Mouse (Mus musculus) layer of hippocampus, adult 8-10 months (tissue): ENCODE results near the gene Snip1. TPM values are rescaled to one million over a fixed set of nuclear protein-coding genes. Genes with fewer than 3 reads are reported as not detected.

ENCODE experiments used
- DNase-seq, 2 experiments: peaks; one replicate each; pipeline ENCODE4 v3.0.0; 2022; ENCODE audit warnings: low spot score in 2 of 2
- total RNA-seq, 4 experiments: library from RNA; stranded (reverse); gene quantifications; 2 replicates each; pipeline ENCODE4 v1.2.4; 2022

Snip1 gene
- total RNA-seq, 4 experiments from 2014 or later = 14.1 to 16.4 (median 14.7) TPM

GRCm38 (mm10) chr4:125097412-125097811, 30.9 kb downstream of the Snip1 start:
- no peak for DNase-seq

DNA sequence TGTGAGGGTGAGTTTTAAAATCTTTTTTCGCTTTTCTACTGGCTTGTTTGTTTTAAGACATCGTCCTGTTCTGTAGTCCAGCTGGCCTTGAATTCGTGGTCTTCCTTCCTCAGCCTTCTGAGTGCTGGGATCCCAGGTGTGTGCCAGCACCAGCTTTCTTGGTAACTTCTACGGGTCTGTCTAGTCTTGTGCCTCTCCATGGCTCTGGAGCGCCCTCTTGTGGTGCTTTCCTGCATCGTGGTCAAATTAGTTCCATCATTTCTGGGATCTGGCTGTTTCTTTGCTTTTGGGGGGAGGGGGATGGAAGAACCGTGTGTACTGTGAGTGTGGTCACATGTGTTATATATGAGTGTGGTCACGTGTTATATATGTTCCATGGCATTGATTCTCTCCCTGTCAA, 33.0 kb downstream of the Snip1 start:
- DNase-seq = peak; percentile 61 to 82

DNA sequence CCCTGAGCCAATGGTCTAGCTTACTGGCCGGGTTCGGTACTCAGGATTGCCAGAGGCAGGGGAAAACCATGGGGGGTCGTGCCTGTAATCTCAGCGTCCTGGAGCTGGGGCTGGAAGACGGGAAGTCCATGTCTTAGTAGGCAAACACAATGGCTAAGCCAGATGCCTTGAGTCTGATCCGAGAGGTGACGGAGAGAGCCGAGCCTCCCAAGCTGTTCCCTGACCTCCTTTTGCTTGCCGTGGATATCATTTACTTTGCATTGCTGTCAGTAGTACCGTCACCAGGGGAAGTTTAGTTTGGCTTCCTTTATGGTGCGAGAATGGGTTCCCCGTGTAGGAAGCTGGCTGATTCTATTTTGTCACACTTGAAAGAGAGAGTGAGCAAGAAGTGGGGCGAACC, 34.9 kb downstream of the Snip1 start:
- DNase-seq = no peak

DNA sequence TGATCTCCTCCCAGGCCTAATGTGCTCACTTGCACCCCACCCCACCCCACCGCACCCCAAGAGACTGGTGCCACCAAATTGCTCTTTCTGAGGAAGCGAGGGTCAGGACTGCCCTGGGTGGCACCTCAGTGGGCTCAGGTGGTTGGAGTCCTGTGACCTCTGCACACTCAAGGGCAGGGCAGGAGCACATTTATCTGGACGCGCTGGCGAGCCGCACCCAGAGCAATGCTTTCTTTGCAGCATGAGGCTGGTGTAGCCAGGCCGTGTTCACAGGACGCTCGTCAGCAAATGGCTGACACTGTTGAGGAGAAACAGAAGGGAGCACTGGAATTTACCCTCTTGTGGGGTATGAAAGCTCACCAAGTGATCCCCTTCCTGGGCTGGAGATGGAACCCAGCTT, 38.9 kb downstream of the Snip1 start:
- no peak for DNase-seq

GRCm38 (mm10) chr4:125114638-125115037, 48.2 kb downstream of the Snip1 start:
- DNase-seq = peak; percentile 77 to 88

- no peak for DNase-seq
These were observed 48.6 kb downstream of the Snip1 start for GRCm38 (mm10) chr4:125115081-125115480.

DNA sequence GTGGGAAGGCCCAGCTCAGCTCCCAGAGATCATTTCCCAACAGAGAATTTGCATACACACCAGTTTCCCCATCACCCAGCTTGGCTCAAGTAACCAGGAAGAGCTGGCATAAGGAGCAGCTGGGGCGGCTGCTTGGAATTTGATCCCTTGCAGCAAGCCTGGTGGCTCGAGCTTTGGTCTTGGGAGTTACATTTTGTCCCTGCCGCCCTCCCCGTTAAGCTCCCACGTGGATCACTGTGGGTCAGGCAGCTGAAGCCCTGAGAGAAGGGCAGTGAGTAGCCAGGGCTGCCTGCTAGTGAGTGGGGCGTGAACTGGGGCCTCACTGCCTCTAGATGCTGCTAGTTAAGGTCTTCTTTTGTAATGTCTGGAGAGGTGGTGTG, 49.2 kb downstream of the Snip1 start:
- no peak for DNase-seq

- peak; percentile 64 to 79 for DNase-seq
These were observed 49.8 kb downstream of the Snip1 start for GRCm38 (mm10) chr4:125116090-125116861.

- DNase-seq = no peak
These were observed 50.5 kb downstream of the Snip1 start for GRCm38 (mm10) chr4:125116929-125117328.

- DNase-seq = no peak
These were observed 51.4 kb downstream of the Snip1 start for GRCm38 (mm10) chr4:125117902-125118320.

DNA sequence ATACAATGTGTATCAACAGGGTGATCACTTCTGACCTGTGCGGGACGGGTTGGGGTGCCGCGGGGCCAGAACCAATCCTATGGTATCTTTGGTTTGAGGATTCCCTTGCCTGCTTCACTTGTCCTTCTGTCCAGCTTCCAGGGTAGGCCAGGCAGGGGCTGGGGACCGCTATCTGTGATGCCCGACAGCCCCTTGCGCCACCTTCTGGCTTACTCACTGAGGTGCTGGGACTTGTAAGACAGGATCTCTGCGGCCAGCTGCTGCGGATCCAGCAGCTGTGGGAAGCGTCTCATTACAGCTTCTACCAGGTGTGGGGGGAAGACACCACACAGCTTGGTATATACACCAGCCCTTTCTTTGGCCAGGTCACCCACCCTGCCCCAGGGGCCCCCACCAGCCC, 52.6 kb downstream of the Snip1 start:
- no peak for DNase-seq

DNA sequence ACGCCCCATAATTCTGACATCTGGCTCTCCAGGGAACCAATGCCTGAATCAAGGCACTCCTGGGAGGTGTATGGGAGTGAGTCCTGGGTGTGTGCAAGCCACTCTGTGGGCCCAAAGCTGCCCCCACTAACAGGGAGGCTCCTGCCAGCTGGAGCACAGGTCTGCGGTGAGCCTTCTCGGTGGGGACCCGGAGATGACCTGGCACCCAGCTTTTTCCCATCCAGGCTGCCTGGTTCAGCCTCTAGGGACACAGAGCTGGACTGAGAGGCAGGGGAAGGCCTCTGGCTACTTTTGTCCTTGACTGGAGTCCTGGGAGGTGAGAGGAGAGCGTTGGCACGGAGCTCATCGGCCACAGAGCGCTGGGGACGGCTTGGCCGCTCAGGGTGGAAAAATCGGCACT, 53.2 kb downstream of the Snip1 start:
- DNase-seq = no peak

DNA sequence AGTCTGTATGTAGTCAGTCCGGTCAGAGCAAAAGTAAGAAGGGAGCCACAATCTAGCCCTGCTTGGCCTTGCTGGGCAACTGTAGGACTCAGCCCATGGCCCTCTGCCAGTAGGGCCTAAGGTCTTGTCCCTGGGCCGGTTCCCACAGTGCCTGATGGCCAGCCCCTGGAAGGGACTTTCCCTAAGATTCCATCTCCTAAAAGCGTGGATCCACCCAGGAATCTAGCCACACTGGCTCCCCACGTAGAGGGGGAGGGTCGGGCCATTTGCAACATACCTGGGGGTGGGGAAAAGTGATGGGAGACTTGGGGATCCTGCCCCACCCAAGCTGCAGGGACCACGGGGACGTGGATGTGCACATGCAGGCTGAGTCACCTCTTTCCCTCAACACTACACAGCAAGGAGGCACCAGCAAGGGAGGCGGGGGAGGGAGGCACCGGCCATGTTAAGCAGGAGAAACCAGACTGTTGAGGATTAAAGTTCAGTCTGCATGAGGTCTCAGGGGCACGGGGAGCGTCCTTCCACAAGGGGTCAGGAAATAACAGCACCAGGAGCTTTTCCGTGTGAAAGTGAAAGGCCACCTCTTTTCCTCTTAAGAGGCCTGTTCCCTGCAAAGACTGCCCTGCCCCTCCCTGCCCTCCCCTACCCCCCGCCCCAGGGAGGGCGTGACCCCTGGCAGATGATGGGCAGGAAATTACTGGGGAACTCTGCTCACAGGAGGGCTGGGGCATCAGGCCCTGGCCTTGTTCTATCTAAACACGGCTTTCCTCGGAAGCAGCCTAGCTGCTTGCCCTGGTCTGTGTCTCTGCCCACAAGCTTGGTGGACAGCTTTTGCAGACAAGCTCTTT, 56.2 kb downstream of the Snip1 start:
- no peak for DNase-seq

DNA sequence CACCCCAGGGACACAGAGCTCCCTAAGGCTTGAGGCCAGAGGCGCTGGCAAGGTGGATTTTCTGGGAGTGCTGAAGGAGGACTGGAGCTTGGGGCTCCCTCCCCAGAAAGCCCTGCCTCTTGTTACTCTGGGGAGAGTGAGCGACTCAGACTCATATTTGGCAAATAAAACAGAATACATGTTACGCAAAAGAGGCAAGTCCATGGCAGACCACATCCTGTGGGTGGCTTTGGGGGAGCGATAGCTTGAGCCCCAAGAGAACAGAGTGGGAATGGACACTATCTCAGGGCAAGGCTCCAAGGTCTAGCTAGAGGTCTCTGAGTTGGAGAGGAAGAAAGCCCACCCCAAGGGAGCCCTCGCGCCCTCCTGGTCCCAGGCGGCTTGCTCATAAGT, 56.8 kb downstream of the Snip1 start:
- no peak for DNase-seq

Other genes starting within 250 kb of the Snip1 start
- gene Yrdc, start 216.0 kb upstream of the Snip1 start, total RNA-seq = 10 to 100 TPM; 34.1 to 42.4 (median 40.9) TPM
- 10 to 100 TPM; 75.8 to 80.7 (median 78.8) TPM for gene 1110065P20Rik, start 215.5 kb upstream of the Snip1 start, total RNA-seq
- 10 to 100 TPM; 46.0 to 55.5 (median 50.6) TPM for gene Maneal, start 204.5 kb upstream of the Snip1 start, total RNA-seq
- 10 to 100 TPM; 39.3 to 49.8 (median 44.4) TPM for gene Epha10, start 185.8 kb upstream of the Snip1 start, total RNA-seq
- gene 9930104L06Rik, start 129.6 kb upstream of the Snip1 start, total RNA-seq = 10 to 100 TPM; 19.6 to 26.9 (median 25.3) TPM
- gene Cdca8, start 127.4 kb upstream of the Snip1 start, total RNA-seq = 1 to 10 TPM; 1.2 to 2.0 (median 1.2) TPM
- gene Rspo1, start 80.2 kb upstream of the Snip1 start, total RNA-seq = 1 to 10 TPM; 5.4 to 8.8 (median 7.9) TPM
- gene Gnl2, start 50.1 kb upstream of the Snip1 start, total RNA-seq = 10 to 100 TPM; 53.7 to 69.5 (median 63.4) TPM
- gene Dnali1, start 969 bp upstream of the Snip1 start, total RNA-seq = 1 to 10 TPM in 2 of 4 experiments, under 1 TPM in 2; 0.62 to 1.4 (median 1.2) TPM
- 100 to 1,000 TPM; 103 to 122 (median 110) TPM for gene Meaf6, start 18.5 kb downstream of the Snip1 start, total RNA-seq
- gene Zc3h12a, start 61.2 kb downstream of the Snip1 start, total RNA-seq = 1 to 10 TPM in 3 of 4 experiments, under 1 TPM in 1; 0.67 to 2.6 (median 1.5) TPM